Mouse (Mus musculus): ENCODE measurements around the gene Reep3. TPM values are rescaled to one million over a fixed set of nuclear protein-coding genes. Genes with fewer than 3 reads are reported as not detected.

The Reep3 gene
- total and polyA plus RNA-seq, 3 experiments = 0.01 TPM; not detected in 2

DNA sequence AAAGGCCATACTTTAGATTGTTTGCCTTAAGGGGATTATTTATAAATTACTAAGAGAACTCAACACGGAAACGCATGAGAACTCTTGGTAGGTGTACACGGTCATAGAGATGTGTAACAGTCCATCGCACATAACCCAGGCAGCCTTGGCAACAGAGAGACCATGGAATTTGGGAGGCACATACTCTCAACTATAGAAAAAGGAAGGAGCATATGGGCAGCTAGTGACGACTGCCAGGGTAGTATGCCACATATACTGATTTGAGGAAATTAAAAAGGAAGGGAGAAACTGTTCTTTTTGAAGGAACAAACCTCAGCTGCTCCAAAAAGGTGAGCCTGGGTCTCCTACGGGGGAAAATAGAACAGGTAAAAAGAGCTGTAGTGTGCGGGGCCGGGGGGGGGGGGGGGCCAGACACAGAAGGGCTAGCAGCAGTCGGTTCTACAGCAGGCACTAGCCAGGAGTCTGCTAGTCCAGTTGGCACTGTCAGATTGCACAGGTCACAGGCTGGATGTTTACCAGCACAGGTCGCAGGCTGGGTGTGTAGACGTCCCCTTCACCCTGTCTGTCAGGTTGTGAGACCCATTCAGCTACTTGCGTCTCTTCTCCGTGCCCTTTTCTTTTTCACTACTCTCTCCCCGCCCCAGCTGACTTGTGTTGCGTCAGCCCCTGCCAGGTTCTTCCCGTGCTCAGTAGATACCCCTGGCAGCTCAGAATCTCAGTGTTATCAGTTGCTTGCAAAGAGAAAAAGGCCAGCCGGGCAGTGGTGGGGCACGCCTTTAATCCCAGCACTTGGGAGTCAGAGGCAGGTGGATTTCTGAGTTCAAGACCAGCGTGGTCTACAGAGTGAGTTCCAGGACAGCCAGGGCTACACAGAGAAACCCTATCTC is 8.8 kb upstream of the Reep3 start:
- Histone ChIP-seq H3K9ac (ENCODE audit: control insufficient read depth, low read depth, low read length, poor library complexity, severe bottlenecking) (no peak overlapping the region), H3K79me2 (ENCODE audit: control insufficient read depth, insufficient read depth, low read length, poor library complexity) (no peaks in the 10 kb centered on the region), H3K36me3 (ENCODE audit: control insufficient read depth in 1 of 2, insufficient read depth in 2 of 2, low read length in 2 of 2) (no peaks in the 10 kb centered on the region), H3K27me3 (ENCODE audit: control insufficient read depth in 1 of 2, insufficient read depth in 2 of 2, low read length in 2 of 2) (no peaks in the 10 kb centered on the region), H3K9me3 (replicated peaks; ENCODE audit: insufficient read depth, low read length) (no peaks in the 10 kb centered on the region), H3K4me1 (ENCODE audit: control insufficient read depth in 1 of 2, insufficient read depth in 2 of 2, low read length in 2 of 2) (no peaks in the 10 kb centered on the region), H3K27ac (ENCODE audit: control insufficient read depth, low read depth, low read length) (no peak overlapping the region), H3K4me3 (ENCODE audit: control insufficient read depth in 1 of 2, insufficient read depth in 1 of 2, low read depth in 2 of 2, low read length in 2 of 2) (no peak overlapping the region)
- no peak for DNase-seq (ENCODE audit: low read depth, low spot score)
- TF ChIP-seq RCOR1 (IDR thresholded peaks at IDR 0.05; ENCODE audit: low read depth, low read length) (no peak), E2F4 (IDR thresholded peaks at IDR 0.05; ENCODE audit: borderline replicate concordance, low read depth, low read length) (no peak), TCF12 (IDR thresholded peaks at IDR 0.05; ENCODE audit: low read depth, low read length) (no peak), CTCF (IDR thresholded peaks at IDR 0.05 in 2 of 3, conservative IDR thresholded peaks at IDR 0.05 in 1 of 3; ENCODE audit: control insufficient read depth in 1 of 3, insufficient read depth in 1 of 3, low read depth in 2 of 3, low read length in 3 of 3, poor library complexity in 1 of 3, severe bottlenecking in 1 of 3) (no peak), TAL1 (IDR thresholded peaks at IDR 0.05; ENCODE audit: low read length) (no peak), CHD1 (IDR thresholded peaks at IDR 0.05; ENCODE audit: low read depth, low read length) (no peak), MYC (IDR thresholded peaks at IDR 0.05; ENCODE audit: low read depth, low read length) (no peak), POLR2A (IDR thresholded peaks at IDR 0.05; ENCODE audit: control insufficient read depth in 1 of 2, insufficient read depth in 1 of 2, low read depth in 1 of 2, low read length in 2 of 2, poor library complexity in 1 of 2) (no peak), NELFE (IDR thresholded peaks at IDR 0.05; ENCODE audit: low read depth, low read length) (no peak)

GRCm38 (mm10) chr10:67104543-67104942 is 7.8 kb upstream of the Reep3 start:
- TF ChIP-seq CTCF (IDR thresholded peaks at IDR 0.05 in 2 of 3, conservative IDR thresholded peaks at IDR 0.05 in 1 of 3; ENCODE audit: control insufficient read depth in 1 of 3, insufficient read depth in 1 of 3, low read depth in 2 of 3, low read length in 3 of 3, poor library complexity in 1 of 3, severe bottlenecking in 1 of 3) (no peak), MEF2A (IDR thresholded peaks at IDR 0.05; ENCODE audit: extremely low read depth, insufficient replicate concordance, low read depth, low read length, poor library complexity, severe bottlenecking) (no peak), RAD21 (IDR thresholded peaks at IDR 0.05; ENCODE audit: low read depth, low read length) (no peak), BHLHE40 (IDR thresholded peaks at IDR 0.05; ENCODE audit: borderline replicate concordance, low read depth, low read length) (no peak), SMC3 (IDR thresholded peaks at IDR 0.05; ENCODE audit: low read depth, low read length) (no peak), POLR2A (IDR thresholded peaks at IDR 0.05; ENCODE audit: control insufficient read depth in 1 of 2, insufficient read depth in 1 of 2, low read depth in 1 of 2, low read length in 2 of 2, poor library complexity in 1 of 2) (no peak)
- H3K4me3 ChIP-seq (ENCODE audit: control insufficient read depth in 1 of 2, insufficient read depth in 1 of 2, low read depth in 2 of 2, low read length in 2 of 2) = no peak overlapping the region
- no peak overlapping the region for H3K9ac ChIP-seq (ENCODE audit: control insufficient read depth, low read depth, low read length, poor library complexity, severe bottlenecking)
- H3K4me1 ChIP-seq (ENCODE audit: control insufficient read depth in 1 of 2, insufficient read depth in 2 of 2, low read length in 2 of 2) = no peaks in the 10 kb centered on the region
- H3K27ac ChIP-seq (ENCODE audit: control insufficient read depth, low read depth, low read length) = no peak overlapping the region
- H3K27me3 ChIP-seq (ENCODE audit: control insufficient read depth in 1 of 2, insufficient read depth in 2 of 2, low read length in 2 of 2) = no peaks in the 10 kb centered on the region
- no peaks in the 10 kb centered on the region for H3K79me2 ChIP-seq (ENCODE audit: control insufficient read depth, insufficient read depth, low read length, poor library complexity)
- DNase-seq (ENCODE audit: low read depth, low spot score) = no peak
- H3K9me3 ChIP-seq (replicated peaks; ENCODE audit: insufficient read depth, low read length) = no peaks in the 10 kb centered on the region
- H3K36me3 ChIP-seq (ENCODE audit: control insufficient read depth in 1 of 2, insufficient read depth in 2 of 2, low read length in 2 of 2) = no peaks in the 10 kb centered on the region
